Mouse (Mus musculus): ENCODE measurements around the gene Atp8b4.

DNA sequence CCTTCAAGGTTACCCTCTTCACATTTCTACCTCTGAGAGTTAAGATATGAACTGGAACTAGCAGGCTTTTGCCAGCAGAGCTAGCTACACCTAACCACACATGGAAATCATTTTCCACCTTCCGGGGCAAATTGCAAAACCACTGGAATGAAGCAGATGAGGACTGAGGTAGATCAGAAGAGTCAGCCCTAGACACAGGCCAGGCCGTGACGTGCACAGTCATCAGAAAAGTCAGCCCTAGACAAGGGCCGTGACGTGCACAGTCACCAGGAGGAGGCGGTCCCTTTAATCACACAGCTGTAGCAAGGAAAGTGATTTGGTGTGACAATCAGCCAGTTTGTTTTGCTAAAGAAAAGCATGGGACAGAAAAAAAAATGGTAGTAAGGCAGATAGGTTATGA is 216.4 kb downstream of the Atp8b4 start:
- no peak for TF ChIP-seq CTCF (conservative IDR thresholded peaks at IDR 0.05; ENCODE audit: low read length)
- TF ChIP-seq NANOG (IDR thresholded peaks at IDR 0.05; ENCODE audit: borderline replicate concordance, low read length) = no peak
